Mouse (Mus musculus): ENCODE data around the gene Wiz.

Wiz gene

GRCm38 (mm10) chr17:32378786-32379185, 10.5 kb downstream of the Wiz start:
- DNase-seq (ENCODE audit: low read depth, low spot score): no peak

DNA sequence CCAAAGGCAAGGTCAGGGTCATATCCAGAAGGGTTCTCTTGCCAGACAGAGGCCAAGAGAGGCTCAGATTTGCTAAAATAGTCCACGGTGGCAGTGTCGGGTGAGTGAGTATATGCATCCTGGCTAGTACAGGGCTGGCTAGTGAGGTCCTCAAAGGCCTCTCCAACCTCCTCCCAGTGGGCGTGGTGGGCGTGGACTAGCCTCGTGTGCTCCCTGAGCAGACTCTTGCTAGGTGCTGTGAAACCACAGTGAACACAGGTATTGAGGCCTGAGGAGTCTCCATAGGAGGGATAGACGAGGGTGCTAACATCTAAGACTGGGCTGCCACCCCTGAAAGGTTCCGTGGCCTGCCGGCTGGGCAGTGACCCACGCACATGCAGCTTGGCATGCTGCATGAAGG, 12.1 kb downstream of the Wiz start:
- DNase-seq (ENCODE audit: low read depth, low spot score): no peak

GRCm38 (mm10) chr17:32376475-32376874, 12.8 kb downstream of the Wiz start:
- DNase-seq (ENCODE audit: low read depth, low spot score): no peak

- peak; percentile 71 for DNase-seq (ENCODE audit: low read depth, low spot score)
Observed at GRCm38 (mm10) chr17:32368991-32369578, 20.2 kb downstream of the Wiz start.

DNA sequence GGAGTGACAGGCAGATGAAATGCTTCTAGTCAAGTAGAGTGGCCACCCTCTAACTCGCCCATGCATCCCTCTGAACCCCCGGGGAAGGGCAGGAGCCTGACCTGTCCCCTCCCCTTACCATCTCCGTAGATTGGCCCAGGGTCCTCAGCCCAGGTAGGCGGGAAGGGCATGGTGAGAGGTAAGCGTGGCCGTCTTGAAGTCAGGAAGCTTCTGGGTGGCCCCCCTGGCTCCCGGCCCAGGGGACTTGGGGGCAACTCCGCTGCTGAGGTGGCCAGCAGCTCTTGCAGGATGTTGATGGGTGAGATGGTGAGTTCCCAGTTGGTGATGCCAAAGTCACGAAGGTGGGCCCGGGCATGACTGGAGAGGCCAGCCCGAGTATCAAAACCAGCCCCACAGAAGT, 21.5 kb downstream of the Wiz start:
- DNase-seq (ENCODE audit: low read depth, low spot score): no peak

DNA sequence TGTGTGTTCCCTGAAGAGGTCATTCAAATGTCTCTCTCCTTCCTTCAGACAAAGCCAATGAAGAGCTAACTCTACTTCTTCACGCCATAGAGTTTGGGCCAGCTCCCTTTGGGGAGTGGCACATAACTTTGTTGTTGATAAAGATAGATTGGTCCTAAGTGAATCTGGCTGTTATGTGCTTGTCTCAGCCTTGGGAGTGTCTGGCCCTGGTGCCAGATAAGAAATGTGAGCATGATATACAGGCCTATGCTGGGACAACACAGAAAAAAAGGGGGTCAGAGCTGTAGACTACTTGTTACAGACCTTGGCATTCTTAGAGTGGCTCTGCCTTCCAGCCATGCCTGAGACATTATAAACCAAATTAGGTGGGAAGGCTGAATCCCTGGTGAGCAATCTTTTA, 23.9 kb downstream of the Wiz start:
- DNase-seq (ENCODE audit: low read depth, low spot score): no peak

- DNase-seq (ENCODE audit: low read depth, low spot score): no peak
Observed at GRCm38 (mm10) chr17:32364850-32365249, 24.4 kb downstream of the Wiz start.

DNA sequence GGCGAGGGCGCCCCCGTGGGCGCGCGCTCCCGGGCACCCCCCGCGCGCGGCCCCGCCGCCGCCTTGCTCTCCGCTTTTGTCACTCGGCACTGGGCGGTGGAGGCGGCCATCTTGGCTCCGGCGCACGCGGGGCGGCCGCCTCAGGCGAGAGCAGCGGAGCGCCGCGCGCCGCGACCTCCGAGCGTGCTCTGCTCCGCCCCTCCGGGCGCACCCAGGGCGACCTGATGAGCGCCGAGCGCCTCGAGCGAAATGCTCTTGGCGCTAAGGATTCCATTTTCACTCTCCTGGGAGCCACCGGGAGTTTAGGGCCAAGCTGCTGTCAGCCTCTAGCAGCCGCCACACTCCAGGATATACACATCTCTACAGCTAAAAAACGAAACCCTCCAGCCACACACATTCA, 24.9 kb downstream of the Wiz start:
- DNase-seq (ENCODE audit: low read depth, low spot score): peak; percentile 92

DNA sequence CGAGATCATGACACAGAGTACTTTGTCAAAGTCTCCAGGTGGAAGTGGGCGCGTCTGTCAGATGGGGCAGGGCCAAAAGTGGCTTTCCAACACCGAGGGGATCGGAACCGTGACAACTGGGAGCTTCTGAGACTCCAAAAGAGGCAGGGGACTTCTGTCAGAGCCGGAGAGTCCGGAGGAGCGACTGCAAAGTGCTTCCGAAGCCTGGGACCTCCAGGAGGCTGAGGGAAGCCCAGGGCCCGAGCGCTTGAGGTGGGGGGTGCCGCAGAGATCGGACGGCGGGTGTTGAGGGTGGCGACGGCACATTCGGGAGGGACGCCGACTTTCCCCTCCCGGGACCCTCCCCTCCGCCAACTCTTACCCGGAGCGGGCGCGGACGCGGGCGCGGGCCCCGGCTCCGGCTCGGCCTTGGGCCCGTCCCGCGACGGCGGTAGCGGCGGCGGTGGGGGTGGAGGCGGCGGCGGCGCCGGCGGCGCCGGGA, 25.4 kb downstream of the Wiz start:
- DNase-seq (ENCODE audit: low read depth, low spot score): peak; percentile 34

DNA sequence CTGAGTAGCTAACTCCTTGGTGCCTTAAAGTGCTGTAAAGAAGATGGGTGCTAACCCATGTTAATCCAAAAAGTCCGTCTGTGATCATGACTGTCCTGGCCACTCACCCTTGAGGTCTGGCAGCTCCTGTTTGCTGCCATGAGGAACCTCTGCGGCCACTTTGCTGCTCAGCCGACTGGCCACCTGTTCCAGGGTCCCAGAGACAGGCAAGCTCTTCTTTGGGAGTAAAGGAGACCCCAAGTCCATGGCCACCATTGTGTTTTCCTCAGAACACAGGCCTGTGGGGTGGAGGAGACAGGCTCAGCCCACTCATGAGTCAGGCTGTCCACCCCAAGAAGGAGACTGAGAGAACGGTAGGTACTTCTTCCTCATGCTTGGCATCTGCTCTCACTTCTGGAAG, 26.6 kb downstream of the Wiz start:
- no peak for DNase-seq (ENCODE audit: low read depth, low spot score)

GRCm38 (mm10) chr17:32359928-32360327, 29.3 kb downstream of the Wiz start:
- DNase-seq (ENCODE audit: low read depth, low spot score): no peak

GRCm38 (mm10) chr17:32358943-32359340, 30.3 kb downstream of the Wiz start:
- DNase-seq (ENCODE audit: low read depth, low spot score): no peak

DNA sequence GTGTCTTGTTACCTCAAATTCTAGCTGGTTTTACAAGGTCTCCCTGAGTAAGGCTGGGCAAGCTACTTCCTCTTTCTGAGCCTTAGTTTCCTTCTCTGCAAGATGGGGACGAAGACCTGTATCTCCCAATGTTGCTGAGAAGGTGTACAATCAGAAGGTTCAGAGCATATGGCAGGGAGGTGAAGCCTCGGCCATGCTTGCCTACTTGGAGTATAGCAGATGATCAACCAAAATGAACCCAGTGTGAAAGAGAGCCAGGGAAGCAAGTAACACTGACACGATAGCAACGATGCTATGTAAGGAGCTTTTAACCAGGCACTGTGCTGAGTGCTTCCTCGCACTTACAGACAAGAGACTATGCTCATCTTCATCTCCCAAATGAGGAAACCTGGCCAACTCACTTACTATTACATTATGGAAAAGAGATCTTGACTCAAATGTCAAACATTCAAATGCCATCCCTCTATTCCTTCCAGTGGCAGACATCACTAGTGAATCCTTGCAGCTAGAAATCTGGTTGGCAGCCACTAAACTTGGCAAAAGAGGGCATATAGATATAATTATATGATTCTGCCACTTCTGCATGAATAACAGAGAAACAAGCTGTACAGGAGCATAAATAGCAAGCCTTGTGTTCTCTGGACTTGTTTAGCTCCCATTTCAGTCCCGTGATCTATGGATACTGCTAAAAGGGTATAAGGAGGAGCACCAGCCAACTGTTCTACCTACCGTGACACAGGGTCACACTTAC, 30.9 kb downstream of the Wiz start:
- DNase-seq (ENCODE audit: low read depth, low spot score): no peak

DNA sequence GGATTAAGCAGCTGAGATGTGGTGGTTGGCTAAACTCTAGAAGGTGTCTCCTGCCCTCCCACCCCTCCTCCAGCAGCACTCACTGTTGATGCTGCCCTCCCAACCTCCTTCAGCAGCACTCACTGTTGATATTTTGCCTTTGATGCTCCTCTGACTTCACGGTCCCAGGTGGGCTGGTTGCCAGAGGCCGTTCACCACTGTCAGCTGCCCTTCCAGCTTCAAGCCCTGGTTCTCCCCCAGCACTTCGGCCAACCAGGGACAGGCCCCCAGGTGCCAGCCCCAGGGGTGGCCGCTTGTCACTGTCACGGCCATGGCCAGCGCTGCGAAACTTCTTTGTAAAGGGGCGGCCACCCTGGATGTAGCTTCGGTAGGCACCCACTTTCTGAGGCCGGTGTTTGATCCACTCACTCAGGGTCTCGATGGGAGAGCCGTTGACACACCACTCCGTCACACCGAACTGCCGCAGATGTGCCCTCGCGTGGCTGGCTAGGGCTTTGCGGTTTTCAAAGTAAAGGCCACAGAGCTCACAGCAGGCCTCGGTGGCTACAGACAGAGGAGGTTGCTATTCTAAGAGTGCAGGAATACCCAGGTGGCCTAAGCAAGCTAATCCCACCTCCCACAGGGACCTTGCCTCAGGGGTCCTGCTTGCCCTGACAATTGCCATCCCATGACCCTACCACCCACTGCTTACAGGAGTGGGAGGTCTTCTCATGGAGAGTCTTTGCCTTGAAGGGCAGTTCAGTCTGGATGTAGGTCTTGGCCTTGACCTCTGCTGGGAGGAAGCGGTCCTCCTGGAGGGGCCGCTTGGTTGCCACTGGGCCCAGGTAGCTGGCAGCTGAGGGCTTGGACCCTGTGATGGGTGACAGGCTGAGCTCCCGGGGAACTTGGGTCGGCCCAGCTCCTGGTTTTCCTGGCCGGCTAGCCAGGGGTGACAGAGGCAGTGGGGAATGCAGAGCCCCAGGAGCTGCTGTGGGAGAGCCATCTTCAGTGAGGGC, 32.2 kb downstream of the Wiz start:
- DNase-seq (ENCODE audit: low read depth, low spot score): no peak

DNA sequence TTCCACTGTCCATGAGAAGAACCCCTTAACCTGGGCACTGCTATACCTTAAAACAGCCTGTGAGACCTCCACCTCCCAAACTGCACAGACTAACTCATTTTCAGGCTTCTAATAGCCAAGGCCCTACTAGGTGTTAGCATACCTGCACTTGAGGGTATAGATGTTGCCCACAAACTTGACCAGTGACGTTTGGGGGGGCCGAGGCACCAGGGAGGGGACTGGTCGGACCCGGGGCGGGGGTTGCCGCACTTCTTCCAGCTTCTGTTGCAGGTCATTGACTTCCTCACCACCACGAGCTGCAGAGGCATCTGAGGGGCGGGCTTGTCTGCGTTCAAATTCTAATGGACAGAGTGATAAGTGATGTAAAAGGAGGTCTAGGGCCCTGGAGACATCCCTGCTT, 33.0 kb downstream of the Wiz start:
- DNase-seq (ENCODE audit: low read depth, low spot score): no peak

GRCm38 (mm10) chr17:32355031-32355430, 34.2 kb downstream of the Wiz start:
- DNase-seq (ENCODE audit: low read depth, low spot score): no peak

- DNase-seq (ENCODE audit: low read depth, low spot score): no peak
Observed at GRCm38 (mm10) chr17:32354211-32354610, 35.0 kb downstream of the Wiz start.

DNA sequence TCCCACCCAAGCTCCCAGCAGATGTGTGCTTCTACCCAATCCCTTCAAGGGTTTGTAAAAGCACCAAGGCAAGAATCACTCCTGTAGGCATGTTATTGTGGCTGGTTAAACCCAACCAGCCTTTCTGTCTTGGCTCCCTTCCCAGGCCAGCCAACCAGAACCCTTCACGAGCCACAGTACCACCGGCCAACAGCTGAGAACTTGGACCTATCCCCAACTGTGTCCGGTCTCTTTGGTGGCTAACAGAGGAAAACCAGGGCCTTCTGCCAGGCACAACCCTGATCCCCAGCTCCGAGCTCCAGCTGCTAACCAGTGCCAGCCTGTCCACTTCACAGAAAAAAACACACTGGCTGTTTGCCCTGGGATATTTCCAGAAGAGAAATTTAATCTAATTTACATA, 35.5 kb downstream of the Wiz start:
- no peak for DNase-seq (ENCODE audit: low read depth, low spot score)

- no peak for DNase-seq (ENCODE audit: low read depth, low spot score)
Observed at GRCm38 (mm10) chr17:32351726-32352125, 37.5 kb downstream of the Wiz start.

DNA sequence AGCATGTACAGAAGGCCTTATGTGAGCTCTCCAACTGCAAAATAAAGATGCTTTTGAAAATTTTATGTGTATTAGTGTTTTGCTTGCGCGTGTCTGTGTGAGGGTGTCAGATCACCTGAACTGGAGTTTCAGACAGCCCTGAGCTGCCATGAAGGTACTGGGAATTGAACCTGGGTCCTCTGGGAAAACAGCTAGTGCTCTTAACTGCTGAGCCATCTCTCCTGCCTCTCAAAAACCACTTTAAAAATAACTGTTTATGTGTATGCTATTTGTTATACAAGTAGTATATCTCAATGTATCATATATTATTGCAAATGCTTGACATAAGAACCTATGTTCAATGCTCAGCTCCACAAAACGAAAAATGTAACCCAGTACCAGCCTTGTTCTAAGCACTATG, 38.0 kb downstream of the Wiz start:
- no peak for DNase-seq (ENCODE audit: low read depth, low spot score)

DNA sequence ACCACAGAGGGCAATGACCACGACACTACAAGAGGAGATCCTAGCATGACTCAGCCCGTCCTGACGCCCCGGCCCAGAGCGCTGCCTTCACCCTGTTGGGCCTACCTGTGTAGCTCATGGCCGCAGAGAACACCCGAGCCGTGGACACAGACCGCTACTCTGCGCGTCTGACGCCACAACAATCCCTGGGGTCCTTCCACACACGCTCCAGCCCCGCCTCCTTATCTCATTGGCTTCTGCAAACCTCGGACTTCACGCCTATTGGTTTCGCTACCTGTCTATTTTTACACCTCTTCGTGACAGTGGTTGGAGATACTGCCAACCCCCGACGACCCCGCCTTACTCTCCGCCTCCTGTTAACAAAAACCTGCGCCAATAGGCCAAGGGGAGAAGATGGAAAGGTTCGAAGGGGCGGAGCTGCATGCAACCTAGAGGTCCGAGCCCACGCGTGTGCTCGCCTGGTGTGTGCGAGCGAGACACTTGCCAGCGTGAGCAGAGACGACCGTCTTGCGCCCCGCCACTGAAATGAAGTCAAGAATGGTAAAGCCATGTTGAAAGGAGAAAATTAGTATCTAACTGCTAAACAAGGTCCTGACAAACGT, 38.8 kb downstream of the Wiz start, which contains the start of gene Akap8l:
Gene Akap8l (minus strand): TSS at position 226 of the 602 bp plus-strand sequence.
- peak; percentile 97 for DNase-seq (ENCODE audit: low read depth, low spot score)

Measured in CD4-positive, CD25-positive, alpha-beta regulatory T cell, adult 2 months (primary cell).